Mouse (Mus musculus) pancreas, adult 10 weeks (tissue): ENCODE results near the gene Utp14b. TPM values are rescaled to one million over a fixed set of nuclear protein-coding genes. Genes with fewer than 3 reads are reported as not detected.

ENCODE experiments used
- polyA plus RNA-seq: library from polyadenylated mRNA; stranded (reverse); fragments of 350-450 nt; fragmentation: Illumina TruSeq; extraction: RNeasy Lipid Tissue Mini Kit (QIAGEN cat#74804); gene quantifications from one replicate; pipeline ENCODE4 v1.2.3, GENCODE M21; 2015; ENCODE audit warnings: low read depth, low replicate concordance; ENCODE audit not compliant: insufficient read depth

Utp14b gene
- 0.63 TPM for polyA plus RNA-seq

DNA sequence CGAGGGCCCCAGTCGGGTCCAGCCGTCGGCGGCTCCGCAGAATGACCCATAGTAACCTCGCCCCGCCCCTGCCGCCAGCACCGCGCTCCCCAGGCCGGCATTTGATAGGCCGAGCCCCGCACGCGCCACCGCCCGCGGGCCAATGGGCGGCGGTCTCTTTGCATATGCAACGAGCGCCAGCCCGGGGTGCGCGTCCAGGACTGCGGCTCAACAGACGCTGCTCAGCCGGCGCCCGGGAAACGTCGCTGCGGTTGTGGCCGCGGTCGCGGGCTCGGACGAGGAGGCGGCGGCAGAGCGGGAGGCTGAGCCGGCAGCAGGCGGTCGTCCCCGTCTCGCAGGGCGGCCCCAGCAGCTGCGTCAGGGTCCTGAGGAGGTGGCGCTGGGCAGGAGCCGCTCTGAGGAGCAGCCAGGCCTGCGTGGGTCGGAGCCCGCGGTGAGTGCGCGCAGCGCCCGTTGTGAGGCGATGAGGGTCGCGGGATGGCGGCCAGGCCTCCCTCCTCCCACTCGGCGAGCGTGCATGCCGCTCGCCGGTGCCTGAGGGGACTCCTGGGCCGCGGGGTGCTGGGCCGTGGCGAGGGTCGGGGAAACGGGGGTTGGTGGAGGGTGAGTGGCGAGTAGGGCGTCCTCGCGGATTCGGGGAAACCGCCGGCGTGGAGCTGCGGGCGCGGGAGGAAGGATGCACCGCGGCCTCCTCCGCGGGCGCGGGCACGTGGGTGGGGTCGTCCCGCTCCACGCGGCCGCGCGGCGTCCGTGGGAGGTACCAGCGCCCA lies at the start of gene Utp14b, which contains the start of gene Acsl3:
Utp14b (plus strand) TSS at position 368 of the 770 bp plus-strand sequence.
Acsl3 (plus strand) TSS at position 155 of the 770 bp plus-strand sequence.

Other genes with a start within 250 kb of the Utp14b start
- gene Farsb, start 169.1 kb upstream of the Utp14b start, polyA plus RNA-seq: 9.0 TPM
- gene Mogat1, start 147.0 kb upstream of the Utp14b start, polyA plus RNA-seq: 0.98 TPM
- gene BC035947, start 145.9 kb upstream of the Utp14b start, polyA plus RNA-seq: not detected
- gene Acsl3, start 213 bp upstream of the Utp14b start, polyA plus RNA-seq: 2.7 TPM
- gene Kcne4, start 158.7 kb downstream of the Utp14b start, polyA plus RNA-seq: 1.2 TPM